Mouse (Mus musculus) urinary bladder, postnatal 14 days (tissue): ENCODE measurements around the gene Srgn.
"Not testable (repeated sequence)": the region's sequence is repeated elsewhere in the genome, so short reads cannot be mapped to it uniquely, and the experiment has no call there.

Source experiments
- DNase-seq: peaks from one replicate; pipeline ENCODE4 v3.0.0; 2021; ENCODE audit warnings: low spot score

Gene Srgn

GRCm38 (mm10) chr10:62520911-62521310, 6.3 kb downstream of the Srgn start:
- no peak for DNase-seq

GRCm38 (mm10) chr10:62517511-62517910, 9.7 kb downstream of the Srgn start:
- DNase-seq, result no peak

GRCm38 (mm10) chr10:62512855-62513254, 14.4 kb downstream of the Srgn start:
- DNase-seq, result no peak

- no peak for DNase-seq
Observed at GRCm38 (mm10) chr10:62511528-62511927, 15.7 kb downstream of the Srgn start.

- DNase-seq, result no peak
Observed at GRCm38 (mm10) chr10:62509032-62509656, 18.1 kb downstream of the Srgn start.

- peak; percentile 10 for DNase-seq
Observed at GRCm38 (mm10) chr10:62508459-62508858, 18.8 kb downstream of the Srgn start.

- DNase-seq, result peak; percentile 64
Observed at GRCm38 (mm10) chr10:62507591-62508308, 19.5 kb downstream of the Srgn start.

GRCm38 (mm10) chr10:62507071-62507470, 20.2 kb downstream of the Srgn start:
- DNase-seq, result no peak

GRCm38 (mm10) chr10:62506019-62506556, 21.2 kb downstream of the Srgn start:
- DNase-seq, result no peak

GRCm38 (mm10) chr10:62505224-62505983, 21.8 kb downstream of the Srgn start:
- DNase-seq, result no peak

- no peak for DNase-seq
Observed at GRCm38 (mm10) chr10:62503836-62504628, 23.2 kb downstream of the Srgn start.

GRCm38 (mm10) chr10:62503353-62503752, 23.9 kb downstream of the Srgn start:
- no peak for DNase-seq

GRCm38 (mm10) chr10:62501951-62502350, 25.3 kb downstream of the Srgn start:
- no peak for DNase-seq

GRCm38 (mm10) chr10:62500916-62501615, 26.2 kb downstream of the Srgn start:
- no peak for DNase-seq

GRCm38 (mm10) chr10:62500088-62500915, 26.9 kb downstream of the Srgn start:
- peak; percentile 53 for DNase-seq

GRCm38 (mm10) chr10:62491681-62492080, 35.6 kb downstream of the Srgn start:
- DNase-seq, result not testable (repeated sequence)

GRCm38 (mm10) chr10:62488266-62488665, 39.0 kb downstream of the Srgn start:
- DNase-seq, result peak; percentile 37

- peak; percentile 99 for DNase-seq
Observed at GRCm38 (mm10) chr10:62486618-62487415, 40.4 kb downstream of the Srgn start, which contains the start of gene Vps26a. Gene Vps26a, minus strand, starts transcription at chr10:62486805.

GRCm38 (mm10) chr10:62485878-62486582, 41.2 kb downstream of the Srgn start:
- DNase-seq, result peak; percentile 60
